Mouse (Mus musculus): ENCODE data around the gene Pik3c2g.

GRCm38 (mm10) chr6:139586892-139587291 is at the start of gene Pik3c2g:
- TF ChIP-seq GATA1 (IDR thresholded peaks at IDR 0.05; ENCODE audit: borderline replicate concordance, low read length) (no peak), CTCF (IDR thresholded peaks at IDR 0.05; ENCODE audit: low read depth, low read length) (no peak)

Data from G1E (cell line).